Mouse (Mus musculus): ENCODE measurements around the gene Tmx2.

DNA sequence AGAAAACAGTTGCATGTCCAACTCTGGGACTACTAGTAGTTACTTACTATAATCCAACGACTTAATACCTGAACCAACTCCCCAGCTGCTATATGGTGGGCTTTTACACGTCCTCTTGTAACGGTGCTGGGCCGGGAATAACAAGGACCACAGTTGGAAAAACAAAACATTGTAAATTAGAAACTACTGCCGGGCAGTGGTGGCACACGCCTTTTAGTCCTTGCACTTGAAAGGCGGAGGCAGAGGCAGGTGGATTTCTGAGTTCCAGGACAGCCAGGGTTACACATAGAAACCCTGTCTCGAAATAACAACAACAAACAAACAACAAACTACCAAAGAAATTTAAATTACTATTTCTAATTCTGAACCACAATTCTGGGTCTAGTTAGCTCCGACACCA, 47.8 kb upstream of the Tmx2 start:
- no peak for TF ChIP-seq GATA2 (IDR thresholded peaks at IDR 0.05; ENCODE audit: borderline replicate concordance, low read depth, low read length)
- TF ChIP-seq GATA1 (IDR thresholded peaks at IDR 0.05; ENCODE audit: borderline replicate concordance, low read length): no peak
